Mouse (Mus musculus) midbrain, embryonic 10.5 days (tissue): ENCODE results near the gene Tppp2. TPM values are rescaled to one million over a fixed set of nuclear protein-coding genes. Genes with fewer than 3 reads are reported as not detected.
A peak's percentile ranks its signal among the peaks of the same experiment; 100 is the strongest.

ENCODE experiments used
- DNase-seq: peaks from one replicate; pipeline ENCODE4 v3.0.0-alpha.2; 2017; ENCODE audit warnings: low spot score
- H3K27ac ChIP-seq: fragments of 300-500 bp; sonication (generic); replicated peaks from 2 replicates; pipeline ENCODE4 v1.5.1; 2016; ENCODE audit warnings: mild to moderate bottlenecking
- H3K27me3 ChIP-seq: fragments of 300-500 bp; sonication (generic); 2 replicates; pipeline ENCODE4 v1.6.1; 2016; ENCODE audit warnings: low read depth, mild to moderate bottlenecking; ENCODE audit not compliant: poor library complexity, severe bottlenecking
- H3K36me3 ChIP-seq: fragments of 300-500 bp; sonication (generic); 2 replicates; pipeline ENCODE4 v1.6.1; 2016; ENCODE audit warnings: mild to moderate bottlenecking, moderate library complexity
- H3K4me1 ChIP-seq: fragments of 300-500 bp; sonication (generic); 2 replicates; pipeline ENCODE4 v1.6.1; 2016
- H3K4me3 ChIP-seq: fragments of 300-500 bp; sonication (generic); 2 replicates; pipeline ENCODE4 v1.5.1; 2016; ENCODE audit warnings: mild to moderate bottlenecking, moderate library complexity
- H3K9me3 ChIP-seq: fragments of 300-500 bp; sonication (generic); replicated peaks from 2 replicates; pipeline ENCODE4 v1.6.1; 2016; ENCODE audit warnings: mild to moderate bottlenecking
- WGBS: fragments of 180-500 bp; shearing (Covaris S2); methylation state at CpG from one replicate; pipeline ENCODE4 v1.1.7; 2016; 5-methylcytosine and 5-hydroxymethylcytosine counted together
- polyA plus RNA-seq: library from polyadenylated mRNA; unstranded; fragments of >200 nt; fragmentation: Nextera tagmentation; extraction: Ambion mirVana; gene quantifications from 2 replicates; pipeline ENCODE4 v1.2.1, GENCODE M21; 2016

The Tppp2 gene
- polyA plus RNA-seq: not detected in 2 replicates

GRCm38 (mm10) chr14:51918125-51918524 is at the start of gene Tppp2:
Gene Tppp2 (plus strand): TSS chr14:51918425.
- no peak for DNase-seq
- WGBS: 94% methylated on average over 4 of the region's 4 CpGs
- Histone ChIP-seq H3K36me3 (no peaks in the 10 kb centered on the region), H3K4me3 (no peak within 1 kb of the TSS), H3K9me3 (no peaks in the 10 kb centered on the region), H3K4me1 (peaks cover 17% of the 10 kb centered on the region), H3K27ac (no peak within 1 kb of the TSS), H3K27me3 (peaks cover 25% of the 10 kb centered on the region)

- no peak for DNase-seq
- no peak overlapping the region for H3K27ac ChIP-seq
Observed at GRCm38 (mm10) chr14:51870756-51871155, 47.5 kb upstream of the Tppp2 start.

GRCm38 (mm10) chr14:51871741-51872140 is 46.5 kb upstream of the Tppp2 start:
- 86% methylated on average over 9 of the region's 9 CpGs for WGBS
- no peak overlapping the region for H3K27ac ChIP-seq
- H3K36me3 ChIP-seq: no peaks in the 10 kb centered on the region
- no peaks in the 10 kb centered on the region for H3K4me1 ChIP-seq
- no peaks in the 10 kb centered on the region for H3K9me3 ChIP-seq
- no peaks in the 10 kb centered on the region for H3K27me3 ChIP-seq
- no peak for DNase-seq
- H3K4me3 ChIP-seq: no peak overlapping the region

More at GRCm38 (mm10) chr14:51870756-51871155, 47.5 kb upstream of the Tppp2 start:
- H3K4me3 ChIP-seq: no peak overlapping the region
- H3K27me3 ChIP-seq: no peaks in the 10 kb centered on the region
- 81% methylated on average over 2 of the region's 2 CpGs for WGBS
- H3K9me3 ChIP-seq: no peaks in the 10 kb centered on the region
- H3K4me1 ChIP-seq: no peaks in the 10 kb centered on the region
- no peaks in the 10 kb centered on the region for H3K36me3 ChIP-seq

- no peaks in the 10 kb centered on the region for H3K9me3 ChIP-seq
- no peak for DNase-seq
Observed at GRCm38 (mm10) chr14:51877517-51877916, 40.7 kb upstream of the Tppp2 start.

GRCm38 (mm10) chr14:51883527-51884030 is 34.6 kb upstream of the Tppp2 start:
- DNase-seq: peak; percentile 62
- WGBS: 2% methylated on average over 4 of the region's 4 CpGs
- H3K9me3 ChIP-seq: no peaks in the 10 kb centered on the region
- peaks cover 27% of the 10 kb centered on the region for H3K36me3 ChIP-seq
- H3K27me3 ChIP-seq: no peaks in the 10 kb centered on the region
- H3K4me3 ChIP-seq: peak overlapping the region; percentile 78
- H3K4me1 ChIP-seq: peaks cover 18% of the 10 kb centered on the region
- H3K27ac ChIP-seq: peak overlapping the region; percentile 92

More at GRCm38 (mm10) chr14:51877517-51877916, 40.7 kb upstream of the Tppp2 start:
- Histone ChIP-seq H3K4me1 (no peaks in the 10 kb centered on the region), H3K4me3 (no peak overlapping the region), H3K27me3 (no peaks in the 10 kb centered on the region), H3K36me3 (no peaks in the 10 kb centered on the region), H3K27ac (no peak overlapping the region)
- WGBS: 90% methylated on average over 3 of the region's 3 CpGs

GRCm38 (mm10) chr14:51884031-51884544 is 34.1 kb upstream of the Tppp2 start:
- H3K4me3 ChIP-seq: peak overlapping the region; percentile 78
- peaks cover 32% of the 10 kb centered on the region for H3K36me3 ChIP-seq
- no peak for DNase-seq
- no peaks in the 10 kb centered on the region for H3K9me3 ChIP-seq
- H3K27me3 ChIP-seq: no peaks in the 10 kb centered on the region
- peak overlapping the region; percentile 92 for H3K27ac ChIP-seq
- WGBS: 2% methylated on average over 14 of the region's 14 CpGs
- H3K4me1 ChIP-seq: peaks cover 18% of the 10 kb centered on the region

- H3K27ac ChIP-seq: peak within 1 kb of the TSS; percentile 92
- H3K36me3 ChIP-seq: peaks cover 39% of the 10 kb centered on the region
- no peaks in the 10 kb centered on the region for H3K9me3 ChIP-seq
- WGBS: under 1% methylated on average over 43 of the region's 43 CpGs
- peaks cover 18% of the 10 kb centered on the region for H3K4me1 ChIP-seq
- no peaks in the 10 kb centered on the region for H3K27me3 ChIP-seq
- peak; percentile 95 for DNase-seq
- H3K4me3 ChIP-seq: peak within 1 kb of the TSS; percentile 78
Observed at GRCm38 (mm10) chr14:51884598-51885331, 33.5 kb upstream of the Tppp2 start, which contains the start of gene Mettl17. Gene Mettl17 (plus strand): TSS chr14:51884842.

- WGBS: 45% methylated on average over 6 of the region's 6 CpGs
- no peak for DNase-seq
- H3K4me1 ChIP-seq: peaks cover 18% of the 10 kb centered on the region
- no peaks in the 10 kb centered on the region for H3K9me3 ChIP-seq
- peak overlapping the region; percentile 78 for H3K4me3 ChIP-seq
- no peaks in the 10 kb centered on the region for H3K27me3 ChIP-seq
- peaks cover 51% of the 10 kb centered on the region for H3K36me3 ChIP-seq
- H3K27ac ChIP-seq: no peak overlapping the region
Observed at GRCm38 (mm10) chr14:51886051-51886450, 32.2 kb upstream of the Tppp2 start.

- no peaks in the 10 kb centered on the region for H3K9me3 ChIP-seq
- DNase-seq: no peak
- no peak overlapping the region for H3K27ac ChIP-seq
- WGBS: 90% methylated on average over 6 of the region's 6 CpGs
- peaks cover 67% of the 10 kb centered on the region for H3K36me3 ChIP-seq
- no peak overlapping the region for H3K4me3 ChIP-seq
- no peaks in the 10 kb centered on the region for H3K27me3 ChIP-seq
- H3K4me1 ChIP-seq: peaks cover 22% of the 10 kb centered on the region
Observed at GRCm38 (mm10) chr14:51889833-51890232, 28.4 kb upstream of the Tppp2 start.

GRCm38 (mm10) chr14:51892191-51892939 is 25.9 kb upstream of the Tppp2 start, which contains the start of gene Slc39a2:
Gene Slc39a2 (plus strand): TSS chr14:51892889.
- Histone ChIP-seq H3K27ac (no peak within 1 kb of the TSS), H3K4me1 (0 out of 2 replicates have a peak, but pooled peaks cover 4% of the 10 kb centered on the region), H3K9me3 (no peaks in the 10 kb centered on the region), H3K4me3 (no peak within 1 kb of the TSS), H3K27me3 (no peaks in the 10 kb centered on the region), H3K36me3 (peaks cover 58% of the 10 kb centered on the region)
- no peak for DNase-seq
- WGBS: 91% methylated on average over 9 of the region's 9 CpGs

GRCm38 (mm10) chr14:51893094-51893794 is 25.0 kb upstream of the Tppp2 start:
- DNase-seq: no peak
- no peak overlapping the region for H3K27ac ChIP-seq
- peaks cover 49% of the 10 kb centered on the region for H3K36me3 ChIP-seq
- H3K27me3 ChIP-seq: no peaks in the 10 kb centered on the region
- H3K9me3 ChIP-seq: no peaks in the 10 kb centered on the region
- no peak overlapping the region for H3K4me3 ChIP-seq
- 20% methylated on average over 10 of the region's 10 CpGs for WGBS
- H3K4me1 ChIP-seq: 0 out of 2 replicates have a peak, but pooled peaks cover 4% of the 10 kb centered on the region

- DNase-seq: no peak
- Histone ChIP-seq H3K4me1 (0 out of 2 replicates have a peak, but pooled peaks cover 4% of the 10 kb centered on the region), H3K27ac (no peak overlapping the region), H3K36me3 (peaks cover 43% of the 10 kb centered on the region), H3K4me3 (no peak overlapping the region), H3K9me3 (no peaks in the 10 kb centered on the region), H3K27me3 (no peaks in the 10 kb centered on the region)
- WGBS: 65% methylated on average over 3 of the region's 3 CpGs
Observed at GRCm38 (mm10) chr14:51893809-51894208, 24.4 kb upstream of the Tppp2 start.
